Mouse (Mus musculus): ENCODE data around the gene Hip1. TPM values are rescaled to one million over a fixed set of nuclear protein-coding genes. Genes with fewer than 3 reads are reported as not detected.
A peak's percentile ranks its signal among the peaks of the same experiment; 100 is the strongest.
"Not testable (repeated sequence)": the region's sequence is repeated elsewhere in the genome, so short reads cannot be mapped to it uniquely, and the experiment has no call there.

The Hip1 gene
- total RNA-seq, 4 experiments from 2014 or later: 24.6 to 30.4 (median 27.9) TPM

GRCm38 (mm10) chr5:135369196-135369595 is 175.7 kb downstream of the Hip1 start:
- DNase-seq (ENCODE audit: low spot score): not testable (repeated sequence)

- DNase-seq (ENCODE audit: low spot score): no peak
These were observed 176.6 kb downstream of the Hip1 start for GRCm38 (mm10) chr5:135368312-135368711.

- peak; percentile 18 for DNase-seq (ENCODE audit: low spot score)
These were observed 177.1 kb downstream of the Hip1 start for GRCm38 (mm10) chr5:135367841-135368240.

GRCm38 (mm10) chr5:135363540-135363939 is 181.4 kb downstream of the Hip1 start:
- DNase-seq (ENCODE audit: low spot score): no peak

GRCm38 (mm10) chr5:135362572-135362971 is 182.3 kb downstream of the Hip1 start:
- DNase-seq (ENCODE audit: low spot score): no peak

GRCm38 (mm10) chr5:135359772-135360171 is 185.1 kb downstream of the Hip1 start:
- peak; percentile 73 for DNase-seq (ENCODE audit: low spot score)

GRCm38 (mm10) chr5:135357556-135357955 is 187.4 kb downstream of the Hip1 start:
- DNase-seq (ENCODE audit: low spot score): peak; percentile 38

Small RNAs within 50 kb of the gene (microRNA-seq; reads per million reads assigned to microRNA genes)
- gene Mir7033: not detected

Other genes starting within 250 kb of the Hip1 start
- under 1 TPM in 3 of 4 experiments, not detected in 1; 0.24 to 0.94 (median 0.90) TPM for gene Fkbp6, start 195.1 kb downstream of the Hip1 start, total RNA-seq (2022)
- gene Trim50, start 191.8 kb downstream of the Hip1 start, total RNA-seq (2022): under 1 TPM in 1 of 4 experiments, not detected in 3; 0.28 TPM
- gene Nsun5, start 175.2 kb downstream of the Hip1 start, total RNA-seq (2022): 10 to 100 TPM; 11.4 to 15.1 (median 13.3) TPM
- gene Pom121, start 150.6 kb downstream of the Hip1 start, total RNA-seq (2022): 10 to 100 TPM in 3 of 4 experiments, 1 to 10 TPM in 1; 9.4 to 11.7 (median 10.8) TPM
- not detected for gene Ccl26, start 18.4 kb upstream of the Hip1 start, total RNA-seq (2022)
- gene Ccl24, start 27.9 kb upstream of the Hip1 start, total RNA-seq (2022): 1 to 10 TPM; 1.1 to 2.6 (median 1.9) TPM
- gene Rhbdd2, start 87.5 kb upstream of the Hip1 start, total RNA-seq (2022): 10 to 100 TPM; 20.8 to 23.0 (median 22.1) TPM
- 10 to 100 TPM; 71.5 to 84.8 (median 75.1) TPM for gene Por, start 124.9 kb upstream of the Hip1 start, total RNA-seq (2022)
- 10 to 100 TPM; 14.9 to 19.0 (median 16.7) TPM for gene Tmem120a, start 199.3 kb upstream of the Hip1 start, total RNA-seq (2022)
- not detected for gene Styxl1, start 233.3 kb upstream of the Hip1 start, total RNA-seq (2022)
- 1,000 to 10,000 TPM; 1,906 to 1,974 (median 1,950) TPM for gene Mdh2, start 233.4 kb upstream of the Hip1 start, total RNA-seq (2022)

Measured in heart, adult 8-10 months (tissue).